Mouse (Mus musculus) lung, embryonic 16.5 days (tissue): ENCODE data around the gene Lrrc20. TPM values are rescaled to one million over a fixed set of nuclear protein-coding genes. Genes with fewer than 3 reads are reported as not detected.
A peak's percentile ranks its signal among the peaks of the same experiment; 100 is the strongest.
"Not testable (repeated sequence)": the region's sequence is repeated elsewhere in the genome, so short reads cannot be mapped to it uniquely, and the experiment has no call there.

Source experiments
- ATAC-seq: fragments of 200-750 bp; cut with Nextera tagmentation; 2 replicates; pipeline ENCODE4 v1.8.0; 2017; ENCODE audit warnings: low read depth, mild to moderate bottlenecking, moderate library complexity
- H3K27ac ChIP-seq: fragments of 300-500 bp; sonication (generic); 2 replicates; pipeline ENCODE4 v1.5.1; 2014; ENCODE audit warnings: mild to moderate bottlenecking, control low read depth, low read length
- H3K27me3 ChIP-seq: fragments of 300-500 bp; sonication (generic); 2 replicates; pipeline ENCODE4 v1.6.1; 2014; ENCODE audit warnings: low read depth, low read length, mixed read lengths; ENCODE audit not compliant: control insufficient read depth, insufficient read depth
- H3K36me3 ChIP-seq: fragments of 300-500 bp; sonication (generic); 2 replicates; pipeline ENCODE4 v1.6.1; 2014; ENCODE audit warnings: low read length; ENCODE audit not compliant: control insufficient read depth, insufficient read depth
- H3K4me1 ChIP-seq: fragments of 300-500 bp; sonication (generic); replicated peaks from 2 replicates; pipeline ENCODE4 v1.6.1; 2014; ENCODE audit warnings: low read length, mixed read lengths; ENCODE audit not compliant: control insufficient read depth, insufficient read depth
- H3K4me2 ChIP-seq: fragments of 300-500 bp; sonication (generic); 2 replicates; pipeline ENCODE4 v1.6.1; 2014; ENCODE audit warnings: low read depth, low read length, control low read depth
- H3K4me3 ChIP-seq: fragments of 300-500 bp; sonication (generic); 2 replicates; pipeline ENCODE4 v1.5.1; 2014; ENCODE audit warnings: mild to moderate bottlenecking, low read length, control low read depth
- H3K9ac ChIP-seq: fragments of 300-500 bp; sonication (generic); 2 replicates; pipeline ENCODE4 v1.6.1; 2014; ENCODE audit warnings: low read length, control low read depth
- H3K9me3 ChIP-seq: fragments of 300-500 bp; sonication (generic); 2 replicates; pipeline ENCODE4 v1.6.1; 2016; ENCODE audit warnings: low read length; ENCODE audit not compliant: control insufficient read depth
- WGBS: fragments of 180-500 bp; shearing (Covaris S2); extraction: QIAGEN DNeasy Blood & Tissue Kit; methylation state at CpG from one replicate; pipeline ENCODE4 v1.1.7; 2014; 5-methylcytosine and 5-hydroxymethylcytosine counted together
- polyA plus RNA-seq: library from polyadenylated mRNA; unstranded; fragments of >200 nt; fragmentation: Nextera tagmentation; extraction: Ambion mirVana; gene quantifications from 2 replicates; pipeline ENCODE4 v1.2.1, GENCODE M21; 2015

Lrrc20 gene
- polyA plus RNA-seq, 1 experiment from 2014 or later = 8.7 TPM

DNA sequence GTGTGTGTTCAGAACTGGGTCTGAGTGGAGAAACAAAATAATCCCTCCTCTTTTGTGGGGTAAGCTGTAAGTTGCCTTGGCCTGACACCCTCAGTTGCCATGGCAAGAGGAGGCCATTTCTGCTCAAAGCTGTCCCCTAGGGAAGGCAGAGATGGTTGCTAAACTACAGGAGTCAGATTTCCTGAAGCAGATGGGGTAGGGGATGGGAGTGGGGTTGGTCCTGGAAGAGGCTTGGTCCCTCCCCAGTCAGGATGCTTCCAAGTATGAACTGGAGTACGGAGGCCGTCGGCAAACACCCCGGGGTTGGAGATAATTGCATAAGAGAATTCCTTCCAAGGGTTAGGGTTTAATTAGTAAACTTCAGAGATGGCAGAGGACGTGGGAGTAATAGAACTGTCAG lies 96.5 kb downstream of the Lrrc20 start:
- H3K4me2 ChIP-seq = no peak overlapping the region
- 35% methylated on average over 5 of the region's 5 CpGs for WGBS
- H3K4me3 ChIP-seq = no peak overlapping the region

DNA sequence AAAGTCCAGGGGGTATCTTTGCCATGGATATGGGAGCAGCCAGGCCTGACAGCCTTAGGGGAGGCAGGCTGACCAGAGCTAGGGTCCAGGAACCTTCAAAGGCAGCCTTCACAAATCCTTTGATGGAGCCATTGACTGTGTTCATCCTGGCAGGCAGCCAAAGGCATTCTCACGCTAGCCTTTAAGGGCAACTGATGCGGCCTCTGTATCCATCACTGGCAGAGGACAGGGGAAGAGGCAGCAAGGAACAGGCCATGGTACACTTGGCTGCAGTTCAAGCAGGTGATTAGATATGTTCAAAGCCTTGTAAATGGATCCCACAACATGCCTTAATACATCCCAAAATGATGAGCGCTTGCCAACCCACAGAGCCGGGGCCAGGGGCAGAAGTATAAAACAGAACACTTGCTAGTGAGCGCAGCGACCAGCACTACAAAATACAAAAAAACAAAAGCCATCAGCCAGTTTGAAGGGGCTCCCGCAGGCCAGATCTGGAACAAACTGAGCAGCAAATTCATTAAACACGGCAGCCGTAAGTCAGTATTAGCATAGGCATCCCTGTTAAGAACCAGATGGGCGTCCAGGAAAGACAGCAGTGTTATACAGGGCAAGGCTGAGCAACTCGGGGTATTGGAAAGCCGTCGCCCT lies 100.6 kb downstream of the Lrrc20 start:
- WGBS = 66% methylated on average over 13 of the region's 13 CpGs
- Histone ChIP-seq H3K4me2 (no peak overlapping the region), H3K9me3 (no peaks in the 10 kb centered on the region), H3K27me3 (no peaks in the 10 kb centered on the region), H3K9ac (no peak overlapping the region), H3K4me3 (no peak overlapping the region), H3K4me1 (peaks cover 3% of the 10 kb centered on the region; the same call in 1 of the 2 replicates), H3K27ac (no peak overlapping the region), H3K36me3 (no peaks in the 10 kb centered on the region)
- ATAC-seq = no peak

More for the DNA sequence above, 96.5 kb downstream of the Lrrc20 start:
- Histone ChIP-seq H3K9me3 (no peaks in the 10 kb centered on the region), H3K36me3 (no peaks in the 10 kb centered on the region), H3K9ac (no peak overlapping the region), H3K27ac (no peak overlapping the region), H3K27me3 (no peaks in the 10 kb centered on the region), H3K4me1 (peaks cover 3% of the 10 kb centered on the region; the same call in 1 of the 2 replicates)
- ATAC-seq = peak; percentile 83

DNA sequence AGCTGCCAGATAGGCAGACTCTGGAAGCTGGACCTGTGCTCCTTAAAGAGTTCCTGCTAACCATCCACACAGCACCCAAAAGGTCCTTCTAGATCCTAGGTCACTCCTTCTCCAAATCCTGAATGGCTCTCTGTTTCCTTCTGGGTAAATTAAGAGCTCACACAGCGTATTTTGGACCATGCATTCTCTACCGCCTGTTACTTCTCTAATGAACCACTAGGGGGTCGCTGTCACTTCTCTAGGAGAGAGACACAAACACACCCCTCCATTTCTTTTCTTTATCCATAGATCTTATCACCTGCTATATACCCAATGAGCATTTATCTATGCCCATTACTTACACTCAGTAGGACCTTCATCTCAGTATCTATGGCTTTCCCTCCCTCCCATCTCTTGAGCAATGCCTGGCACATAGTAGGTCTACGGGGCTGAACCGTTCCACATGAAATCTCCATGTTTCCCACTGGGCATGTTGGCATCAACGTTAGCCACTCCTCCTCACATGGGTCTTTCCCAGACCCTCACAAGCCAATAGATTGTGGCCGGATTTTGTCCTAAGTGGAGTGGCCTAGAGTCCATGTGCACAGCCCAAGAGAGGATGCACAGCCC lies 111.7 kb downstream of the Lrrc20 start:
- Histone ChIP-seq H3K36me3 (no peaks in the 10 kb centered on the region), H3K9me3 (no peaks in the 10 kb centered on the region), H3K9ac (no peak overlapping the region), H3K4me2 (no peak overlapping the region), H3K27me3 (no peaks in the 10 kb centered on the region), H3K4me3 (no peak overlapping the region), H3K4me1 (no peaks in the 10 kb centered on the region), H3K27ac (no peak overlapping the region)
- ATAC-seq = no peak
- 76% methylated on average over 7 of the region's 7 CpGs for WGBS

- 55% methylated on average over 7 of the region's 7 CpGs for WGBS
- Histone ChIP-seq H3K27me3 (peaks cover 24% of the 10 kb centered on the region), H3K36me3 (no peaks in the 10 kb centered on the region), H3K4me1 (peaks cover 3% of the 10 kb centered on the region), H3K27ac (no peak overlapping the region), H3K4me3 (no peak overlapping the region), H3K9me3 (no peaks in the 10 kb centered on the region), H3K4me2 (no peak overlapping the region), H3K9ac (no peak overlapping the region)
- no peak for ATAC-seq
Observed at GRCm38 (mm10) chr10:61597991-61598390, 122.4 kb downstream of the Lrrc20 start.

DNA sequence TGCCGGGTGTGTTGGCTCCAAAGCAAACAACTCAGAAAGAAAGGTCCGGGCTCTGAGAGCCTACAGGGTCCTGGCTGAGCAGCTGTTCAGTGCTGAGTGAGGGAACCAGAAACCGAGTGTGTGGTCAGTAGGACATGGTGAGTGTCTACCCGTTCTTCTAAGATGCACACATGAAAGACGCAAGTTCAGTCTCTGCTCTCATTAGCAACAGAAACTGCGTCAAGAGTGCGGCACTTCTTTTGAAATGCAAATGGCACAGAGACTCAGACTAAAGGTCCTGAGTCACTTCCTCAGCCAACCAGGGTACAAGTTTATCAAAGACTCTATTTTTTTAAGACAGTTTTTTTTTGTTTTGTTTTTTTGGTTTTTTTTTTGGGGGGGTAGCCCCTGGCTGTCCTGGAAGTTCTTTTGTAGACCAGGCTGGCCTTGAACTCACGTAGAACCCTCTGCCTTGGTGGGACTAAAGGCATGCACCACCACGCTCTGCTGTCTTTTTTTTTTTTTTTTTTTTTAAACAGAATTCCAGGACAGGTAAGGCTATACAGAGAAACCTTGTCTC lies 124.0 kb downstream of the Lrrc20 start:
- Histone ChIP-seq H3K4me1 (peaks cover 3% of the 10 kb centered on the region), H3K36me3 (no peaks in the 10 kb centered on the region), H3K27ac (no peak overlapping the region), H3K4me3 (no peak overlapping the region), H3K4me2 (no peak overlapping the region), H3K9ac (no peak overlapping the region), H3K27me3 (peaks cover 20% of the 10 kb centered on the region), H3K9me3 (no peaks in the 10 kb centered on the region)
- 62% methylated on average over 9 of the region's 9 CpGs for WGBS
- ATAC-seq = no peak

- ATAC-seq = peak; percentile 69
Observed at GRCm38 (mm10) chr10:61602283-61603033, 126.9 kb downstream of the Lrrc20 start.

GRCm38 (mm10) chr10:61604376-61605065 lies 128.9 kb downstream of the Lrrc20 start:
- H3K4me2 ChIP-seq = no peak overlapping the region
- no peak for ATAC-seq
- H3K9me3 ChIP-seq = no peaks in the 10 kb centered on the region
- no peaks in the 10 kb centered on the region for H3K36me3 ChIP-seq
- WGBS = 73% methylated on average over 10 of the region's 10 CpGs
- H3K9ac ChIP-seq = no peak overlapping the region
- H3K4me1 ChIP-seq = no peaks in the 10 kb centered on the region
- no peak overlapping the region for H3K4me3 ChIP-seq
- H3K27me3 ChIP-seq = no peaks in the 10 kb centered on the region; the same call in 1 of the 2 replicates
- no peak overlapping the region for H3K27ac ChIP-seq

More at GRCm38 (mm10) chr10:61602283-61603033, 126.9 kb downstream of the Lrrc20 start:
- Histone ChIP-seq H3K9ac (no peak overlapping the region), H3K4me1 (no peaks in the 10 kb centered on the region), H3K27ac (no peak overlapping the region), H3K27me3 (no peaks in the 10 kb centered on the region; the same call in 1 of the 2 replicates), H3K4me2 (peak overlapping the region; percentile 23; the same call in 1 of the 2 replicates), H3K4me3 (no peak overlapping the region), H3K36me3 (no peaks in the 10 kb centered on the region), H3K9me3 (no peaks in the 10 kb centered on the region)
- WGBS = 11% methylated on average over 14 of the region's 14 CpGs

DNA sequence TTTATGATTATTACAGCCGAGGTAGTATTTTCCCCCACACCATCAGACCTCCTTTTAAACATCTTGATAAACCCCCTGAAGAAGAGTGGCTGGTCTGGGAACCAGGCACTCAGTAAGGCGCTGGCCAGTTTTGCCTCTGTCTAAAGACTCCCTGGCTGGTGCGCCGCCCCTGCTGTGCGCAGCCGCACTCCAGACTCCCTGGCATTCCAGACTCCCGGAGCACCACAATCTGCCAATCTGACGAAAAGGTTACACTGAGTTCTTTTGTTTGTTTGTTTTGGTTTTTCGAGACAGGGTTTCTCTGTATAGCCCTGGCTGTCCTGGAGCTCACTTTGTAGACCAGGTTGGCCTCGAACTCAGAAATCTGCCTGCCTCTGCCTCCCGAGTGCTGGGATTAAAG lies 129.8 kb downstream of the Lrrc20 start:
- ATAC-seq, H3K4me3 ChIP-seq, H3K36me3 ChIP-seq, H3K4me1 ChIP-seq, H3K9me3 ChIP-seq, H3K9ac ChIP-seq, H3K27me3 ChIP-seq, H3K4me2 ChIP-seq, H3K27ac ChIP-seq: not testable (repeated sequence)
- WGBS = 49% methylated on average over 11 of the region's 11 CpGs
